Mouse (Mus musculus) embryo, embryonic 11.5 days (tissue): Measurements from ENCODE around the gene Gm20388.

Experiments used
- DNase-seq: peaks from one replicate; pipeline ENCODE4 v3.0.0-alpha.2; 2012; ENCODE audit warnings: low read depth, low spot score

Gm20388 gene

GRCm38 (mm10) chr8:120335262-120336086, 424.8 kb downstream of the Gm20388 start:
- peak; percentile 26 for DNase-seq

GRCm38 (mm10) chr8:120336087-120336380, 425.4 kb downstream of the Gm20388 start:
- DNase-seq, result peak; percentile 29

- DNase-seq, result no peak
Observed at GRCm38 (mm10) chr8:120336909-120337555, 426.4 kb downstream of the Gm20388 start.

GRCm38 (mm10) chr8:120337627-120338026, 427.0 kb downstream of the Gm20388 start:
- DNase-seq, result no peak

- no peak for DNase-seq
Observed at GRCm38 (mm10) chr8:120338678-120339077, 428.0 kb downstream of the Gm20388 start.

- no peak for DNase-seq
Observed at GRCm38 (mm10) chr8:120339743-120340142, 429.1 kb downstream of the Gm20388 start.

GRCm38 (mm10) chr8:120341124-120341523, 430.5 kb downstream of the Gm20388 start:
- no peak for DNase-seq

- no peak for DNase-seq
Observed at GRCm38 (mm10) chr8:120342847-120343548, 432.4 kb downstream of the Gm20388 start.

- no peak for DNase-seq
Observed at GRCm38 (mm10) chr8:120343582-120343981, 432.9 kb downstream of the Gm20388 start.

- no peak for DNase-seq
Observed at GRCm38 (mm10) chr8:120344166-120344565, 433.5 kb downstream of the Gm20388 start.

GRCm38 (mm10) chr8:120344583-120344982, 433.9 kb downstream of the Gm20388 start:
- no peak for DNase-seq

GRCm38 (mm10) chr8:120347734-120348341, 437.2 kb downstream of the Gm20388 start:
- no peak for DNase-seq

- DNase-seq, result no peak
Observed at GRCm38 (mm10) chr8:120348922-120349321, 438.3 kb downstream of the Gm20388 start.

GRCm38 (mm10) chr8:120351332-120352071, 440.9 kb downstream of the Gm20388 start:
- DNase-seq, result no peak

GRCm38 (mm10) chr8:120352096-120352495, 441.5 kb downstream of the Gm20388 start:
- no peak for DNase-seq

GRCm38 (mm10) chr8:120356067-120356466, 445.4 kb downstream of the Gm20388 start:
- no peak for DNase-seq

GRCm38 (mm10) chr8:120357504-120357903, 446.9 kb downstream of the Gm20388 start:
- no peak for DNase-seq

- DNase-seq, result no peak
Observed at GRCm38 (mm10) chr8:120361301-120361700, 450.7 kb downstream of the Gm20388 start.

- DNase-seq, result no peak
Observed at GRCm38 (mm10) chr8:120363552-120364071, 453.0 kb downstream of the Gm20388 start.

GRCm38 (mm10) chr8:120364093-120364725, 453.6 kb downstream of the Gm20388 start:
- DNase-seq, result no peak

- no peak for DNase-seq
Observed at GRCm38 (mm10) chr8:120366840-120367239, 456.2 kb downstream of the Gm20388 start.
